Mouse (Mus musculus) CH12.LX (cell line): Measurements from ENCODE around the gene Ankdd1b. TPM values are rescaled to one million over a fixed set of nuclear protein-coding genes. Genes with fewer than 3 reads are reported as not detected.

Experiments
- DNase-seq: peaks from one replicate; pipeline ENCODE4 v3.0.0-alpha.2; 2013; ENCODE audit errors: extremely low read depth
- H3K27ac ChIP-seq: 2 replicates; pipeline ENCODE4 v1.5.1; 2012; ENCODE audit warnings: low read depth, mild to moderate bottlenecking, control low read depth, moderate library complexity; ENCODE audit not compliant: insufficient read depth
- H3K27me3 ChIP-seq: replicated peaks from 2 replicates; pipeline ENCODE3; 2012; ENCODE audit warnings: inconsistent platforms
- H3K36me3 ChIP-seq, 2 experiments: replicated peaks in 1 of 2; 2 replicates each; pipeline versions ENCODE3 to v1.6.1; 2012; ENCODE audit warnings: inconsistent platforms in 1 of 2, low read length in 1 of 2, mild to moderate bottlenecking in 1 of 2, mixed read lengths in 1 of 2, moderate library complexity in 1 of 2; ENCODE audit not compliant: control insufficient read depth in 1 of 2, insufficient read depth in 1 of 2
- H3K4me1 ChIP-seq, 2 experiments: 2 replicates each; pipeline ENCODE4 v1.6.1; 2012; ENCODE audit warnings: inconsistent platforms in 1 of 2, moderate library complexity in 1 of 2; ENCODE audit not compliant: insufficient read depth in 2 of 2, control insufficient read depth in 1 of 2
- H3K4me2 ChIP-seq: 2 replicates; pipeline ENCODE4 v1.6.1; 2012; ENCODE audit warnings: low read depth, mild to moderate bottlenecking, control low read depth; ENCODE audit not compliant: poor library complexity, insufficient read depth, severe bottlenecking
- H3K4me3 ChIP-seq, 3 experiments: fragments of 150-350 bp in 1 of 3; sonication (generic) in 1 of 3; replicated peaks in 1 of 3; 2 replicates each; pipeline versions ENCODE3 to v1.5.1; 2011 to 2012; ENCODE audit warnings: low read depth in 2 of 3, low read length in 2 of 3, mild to moderate bottlenecking in 2 of 3, moderate library complexity in 2 of 3, control low read depth in 1 of 3, improper control_type of control experiment in 1 of 3, inconsistent platforms in 1 of 3, mixed read lengths in 1 of 3; ENCODE audit not compliant: poor library complexity in 1 of 3
- H3K79me2 ChIP-seq: replicated peaks from 2 replicates; pipeline ENCODE4 v1.6.1; 2012; ENCODE audit warnings: mild to moderate bottlenecking, moderate library complexity; ENCODE audit not compliant: control insufficient read depth, poor library complexity, insufficient read depth, severe bottlenecking; ENCODE audit errors: extremely low read depth
- H3K9ac ChIP-seq: 2 replicates; pipeline ENCODE4 v1.6.1; 2012; ENCODE audit warnings: low read depth, mild to moderate bottlenecking, control low read depth, moderate library complexity; ENCODE audit not compliant: insufficient read depth
- H3K9me3 ChIP-seq: replicated peaks from 2 replicates; pipeline ENCODE3; 2012; ENCODE audit warnings: low read length, inconsistent platforms, mixed read lengths
- BHLHE40 ChIP-seq: IDR thresholded peaks from 2 replicates; pipeline ENCODE4 v1.6.1; 2011; ENCODE audit warnings: mild to moderate bottlenecking, low read depth, low read length, improper control_type of control experiment
- CHD1 ChIP-seq: IDR thresholded peaks from 2 replicates; pipeline ENCODE4 v1.6.1; 2012; ENCODE audit warnings: low read depth, low read length, improper control_type of control experiment, inconsistent platforms
- CTCF ChIP-seq, 2 experiments: IDR thresholded peaks in 1 of 2; conservative IDR thresholded peaks in 1 of 2; 2 replicates each; pipeline ENCODE4 v1.5.1; 2011 to 2012; ENCODE audit warnings: low read depth in 2 of 2, low read length in 2 of 2, improper control_type of control experiment in 1 of 2, inconsistent platforms in 1 of 2, mild to moderate bottlenecking in 1 of 2, moderate library complexity in 1 of 2
- EP300 ChIP-seq: IDR thresholded peaks from 2 replicates; pipeline ENCODE4 v1.6.1; 2011; ENCODE audit warnings: low read length, improper control_type of control experiment
- JUND ChIP-seq: conservative IDR thresholded peaks from 2 replicates; pipeline ENCODE4 v1.6.1; 2011; ENCODE audit warnings: low read depth, low read length, improper control_type of control experiment
- KAT2A ChIP-seq: IDR thresholded peaks from 2 replicates; pipeline ENCODE4 v1.6.1; 2012; ENCODE audit warnings: low read length, improper control_type of control experiment, inconsistent platforms; ENCODE audit not compliant: insufficient replicate concordance
- MEF2A ChIP-seq: IDR thresholded peaks from 2 replicates; pipeline ENCODE4 v1.6.1; 2014; ENCODE audit warnings: low read depth, mild to moderate bottlenecking, inconsistent platforms, low read length, improper control_type of control experiment, borderline replicate concordance
- MXI1 ChIP-seq: IDR thresholded peaks from 2 replicates; pipeline ENCODE4 v1.6.1; 2011; ENCODE audit warnings: mild to moderate bottlenecking, low read depth, low read length, improper control_type of control experiment
- MYC ChIP-seq: IDR thresholded peaks from 2 replicates; pipeline ENCODE4 v1.6.1; 2011; ENCODE audit warnings: low read depth, mild to moderate bottlenecking, improper control_type of control experiment, low read length
- NRF1 ChIP-seq: IDR thresholded peaks from 2 replicates; pipeline ENCODE4 v1.6.1; 2014; ENCODE audit warnings: low read depth, mild to moderate bottlenecking, inconsistent platforms, low read length, improper control_type of control experiment, moderate library complexity
- POLR2A ChIP-seq: IDR thresholded peaks from 2 replicates; pipeline ENCODE4 v1.6.1; 2011; ENCODE audit warnings: low read depth, mild to moderate bottlenecking, improper control_type of control experiment, low read length
- POLR2AphosphoS2 ChIP-seq: IDR thresholded peaks from 2 replicates; pipeline ENCODE4 v1.6.1; 2011; ENCODE audit warnings: low read depth, low read length, improper control_type of control experiment
- RCOR1 ChIP-seq: conservative IDR thresholded peaks from 2 replicates; pipeline ENCODE4 v1.6.1; 2012; ENCODE audit warnings: low read depth, mild to moderate bottlenecking, inconsistent platforms, low read length, improper control_type of control experiment
- SIN3A ChIP-seq: IDR thresholded peaks from 2 replicates; pipeline ENCODE4 v1.6.1; 2012; ENCODE audit warnings: low read length, improper control_type of control experiment, inconsistent platforms
- TBP ChIP-seq: conservative IDR thresholded peaks from 2 replicates; pipeline ENCODE4 v1.6.1; 2011; ENCODE audit warnings: low read depth, low read length, improper control_type of control experiment
- UBTF ChIP-seq: IDR thresholded peaks from 2 replicates; pipeline ENCODE4 v1.6.1; 2012; ENCODE audit warnings: low read depth, mild to moderate bottlenecking, inconsistent platforms, low read length, improper control_type of control experiment, moderate library complexity
- USF2 ChIP-seq: conservative IDR thresholded peaks from 2 replicates; pipeline ENCODE4 v1.6.1; 2011; ENCODE audit warnings: low read depth, low read length, improper control_type of control experiment
- ZC3H11A ChIP-seq: IDR thresholded peaks from 2 replicates; pipeline ENCODE4 v1.6.1; 2012; ENCODE audit warnings: low read depth, mild to moderate bottlenecking, inconsistent platforms, low read length, improper control_type of control experiment
- ZKSCAN1 ChIP-seq: IDR thresholded peaks from 2 replicates; pipeline ENCODE4 v1.6.1; 2012; ENCODE audit warnings: low read depth, inconsistent platforms, low read length, improper control_type of control experiment, borderline replicate concordance
- ZMIZ1 ChIP-seq: IDR thresholded peaks from 2 replicates; pipeline ENCODE4 v1.6.1; 2012; ENCODE audit warnings: low read depth, mild to moderate bottlenecking, inconsistent platforms, low read length, improper control_type of control experiment
- ZNF384 ChIP-seq: IDR thresholded peaks from 2 replicates; pipeline ENCODE4 v1.6.1; 2012; ENCODE audit warnings: low read depth, low read length, improper control_type of control experiment, inconsistent platforms
- dilution Hi-C: fragments of 300-500 bp; cut with MboI; formaldehyde crosslinking; loops from 2 replicates; pipeline ENCODE4 v1.14.3; 2020; ENCODE audit warnings: low sequenced_read_pairs; ENCODE audit not compliant: extremely low pct_unique_long_range_greater_than_20kb, extremely low pct_ligation_motif_present
- in situ Hi-C: fragments of 300-500 bp; cut with MboI; formaldehyde crosslinking; loops from 3 replicates; pipeline ENCODE4 v1.14.3; 2019; ENCODE audit warnings: low sequenced_read_pairs, low pct_ligation_motif_present, low pct_unique_long_range_greater_than_20kb, mixed read lengths
- polyA plus RNA-seq: library from polyadenylated mRNA; unstranded; fragments of >175 nt; gene quantifications from 2 replicates; pipeline ENCODE4 v1.2.1, GENCODE M21; 2012; ENCODE audit warnings: low read depth; ENCODE audit not compliant: insufficient read length
- total RNA-seq, 2 experiments: library from RNA; depleted of rRNA; stranded (reverse); fragments of 300-350 nt in 1 of 2; fragments of >200 nt in 1 of 2; gene quantifications; 2 replicates each; pipeline ENCODE4 v1.2.3; 2012 to 2014

Ankdd1b gene
- total and polyA plus RNA-seq, 3 experiments = 0.08 TPM; not detected in 2

DNA sequence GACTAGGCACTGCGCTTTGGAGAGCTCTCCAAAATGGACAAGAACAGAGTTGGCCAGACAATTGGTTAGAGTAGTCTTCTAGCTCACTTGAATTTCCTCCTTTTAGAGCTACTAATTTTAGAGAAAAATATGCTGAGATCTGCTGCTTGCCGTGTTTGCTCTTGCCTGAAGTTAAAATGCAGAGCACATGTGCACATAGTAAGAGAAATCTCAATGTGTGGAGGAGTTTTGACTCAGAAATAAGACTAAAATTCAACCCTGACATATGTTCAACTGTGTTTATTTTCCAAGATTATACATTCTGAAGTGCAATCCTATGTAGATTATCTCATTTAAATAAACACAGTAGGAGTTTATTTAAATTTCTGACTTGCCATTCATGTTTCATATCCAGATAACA is 65.5 kb downstream of the Ankdd1b start:
- TF ChIP-seq MEF2A (no peak), KAT2A (no peak), USF2 (no peak), CTCF (conservative IDR thresholded peaks at IDR 0.05 in 1 of 2, IDR thresholded peaks at IDR 0.05 in 1 of 2; ENCODE audit: low read depth in 2 of 2, low read length in 2 of 2) (no peak)
- Histone ChIP-seq H3K27me3 (no peaks in the 10 kb centered on the region), H3K4me2 (no peak overlapping the region), H3K9me3 (no peaks in the 10 kb centered on the region), H3K9ac (no peak overlapping the region), H3K4me1 (no peaks in the 10 kb centered on the region), H3K4me3 (no peak overlapping the region), H3K36me3 (peaks cover 58 to 88% of the 10 kb centered on the region in 2 experiments), H3K27ac (no peak overlapping the region), H3K79me2 (no peaks in the 10 kb centered on the region)
- no peak for DNase-seq
- in situ Hi-C loops = no loop called here
- dilution Hi-C loops = no loop called here

DNA sequence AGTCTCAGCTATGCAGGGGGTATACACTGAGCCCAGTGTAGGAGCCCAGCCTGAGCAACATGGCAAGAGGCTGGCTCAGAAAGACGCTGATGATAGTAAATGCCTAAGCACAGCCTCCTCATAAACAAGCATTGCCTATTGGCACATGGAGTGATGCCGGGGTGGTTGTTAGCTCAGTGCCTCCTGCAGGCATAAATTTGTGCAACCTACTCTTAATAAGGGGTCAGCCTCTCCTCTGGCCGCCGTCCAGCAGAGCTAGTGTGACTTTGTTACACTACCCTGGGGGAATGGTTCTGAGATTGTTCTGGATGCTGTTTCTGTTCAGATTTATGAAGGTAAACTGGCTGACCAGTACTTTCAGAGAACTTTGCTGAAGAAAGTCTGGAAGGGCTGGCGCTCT is 69.7 kb downstream of the Ankdd1b start:
- no peaks in the 10 kb centered on the region for H3K27me3 ChIP-seq
- TF ChIP-seq EP300 = no peak
- TF ChIP-seq MXI1 = no peak
- no peaks in the 10 kb centered on the region for H3K79me2 ChIP-seq
- dilution Hi-C loops = no loop called here
- no peaks in the 10 kb centered on the region for H3K4me1 ChIP-seq
- H3K4me3 ChIP-seq = no peak overlapping the region
- in situ Hi-C loops = no loop called here
- H3K9me3 ChIP-seq = no peaks in the 10 kb centered on the region
- no peak for DNase-seq
- no peak overlapping the region for H3K27ac ChIP-seq
- H3K36me3 ChIP-seq = peaks cover 75 to 94% of the 10 kb centered on the region in 2 experiments
- no peak overlapping the region for H3K4me2 ChIP-seq
- H3K9ac ChIP-seq = no peak overlapping the region

DNA sequence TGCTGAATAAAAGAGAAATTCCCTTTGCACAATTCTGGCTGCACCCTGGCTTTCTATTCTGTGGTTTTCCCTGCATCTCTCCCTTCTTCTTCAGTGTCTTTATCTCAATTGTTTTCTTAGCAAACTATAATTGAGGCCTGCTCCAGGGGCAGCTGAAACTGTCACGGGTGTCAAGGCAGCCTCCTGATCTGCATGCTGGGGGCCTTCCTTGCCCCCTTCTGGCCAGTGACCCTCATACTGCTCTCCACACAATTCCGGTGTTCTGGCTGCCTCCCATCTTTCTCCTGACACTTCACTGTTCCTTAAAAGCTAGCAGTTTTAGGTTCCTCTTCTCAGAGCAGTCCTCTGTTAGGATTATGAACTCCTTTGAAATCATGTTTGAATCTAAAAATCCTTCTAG is 81.7 kb downstream of the Ankdd1b start:
- DNase-seq = no peak
- Histone ChIP-seq H3K4me1 (peaks cover 0 to 14% of the 10 kb centered on the region in 2 experiments; a peak in 2 of 4 replicates), H3K79me2 (peaks cover 18% of the 10 kb centered on the region), H3K4me3 (peak overlapping the region; percentile 90 to 99 (median 90)), H3K27me3 (no peaks in the 10 kb centered on the region), H3K9ac (peak overlapping the region; percentile 99)
- in situ Hi-C loops = no loop called here
- no peak for TF ChIP-seq RCOR1
- no peak for TF ChIP-seq UBTF
- no peak for TF ChIP-seq SIN3A
- no peak for TF ChIP-seq TBP
- TF ChIP-seq KAT2A = no peak
- no peak for TF ChIP-seq POLR2AphosphoS2
- TF ChIP-seq NRF1 = no peak
- TF ChIP-seq CHD1 = no peak
- TF ChIP-seq BHLHE40 = no peak
- TF ChIP-seq ZKSCAN1 = no peak
- TF ChIP-seq ZMIZ1 = no peak
- TF ChIP-seq MXI1 = no peak
- no peak for TF ChIP-seq ZNF384
- TF ChIP-seq POLR2A = no peak
- no peak for TF ChIP-seq MYC
- no peak for TF ChIP-seq ZC3H11A
- TF ChIP-seq JUND = no peak
- TF ChIP-seq, all 38 proteins: peak for 0
- Histone ChIP-seq H3K9me3 (peaks cover 12% of the 10 kb centered on the region), H3K27ac (no peak overlapping the region), H3K4me2 (peak overlapping the region; percentile 74), H3K36me3 (peaks cover 24 to 42% of the 10 kb centered on the region in 2 experiments)
- dilution Hi-C loops = no loop called here
